Mouse (Mus musculus): Measurements from ENCODE around the gene Cdhr5.

GRCm38 (mm10) chr7:141269273-141269545, 7.4 kb downstream of the Cdhr5 start:
- TF ChIP-seq EP300 (IDR thresholded peaks at IDR 0.05; ENCODE audit: low read depth) (no peak), CTCF (IDR thresholded peaks at IDR 0.05; ENCODE audit: low read depth) (no peak)

Data from heart, postnatal 0 days (tissue).